Mouse (Mus musculus): Measurements from ENCODE around the gene Arsb. TPM values are rescaled to one million over a fixed set of nuclear protein-coding genes. Genes with fewer than 3 reads are reported as not detected.

The Arsb gene
- 15.8 and 17.1 TPM in 2 replicates for polyA plus RNA-seq (2014; fragmentation: Nextera tagmentation; extraction: Ambion mirVana)

DNA sequence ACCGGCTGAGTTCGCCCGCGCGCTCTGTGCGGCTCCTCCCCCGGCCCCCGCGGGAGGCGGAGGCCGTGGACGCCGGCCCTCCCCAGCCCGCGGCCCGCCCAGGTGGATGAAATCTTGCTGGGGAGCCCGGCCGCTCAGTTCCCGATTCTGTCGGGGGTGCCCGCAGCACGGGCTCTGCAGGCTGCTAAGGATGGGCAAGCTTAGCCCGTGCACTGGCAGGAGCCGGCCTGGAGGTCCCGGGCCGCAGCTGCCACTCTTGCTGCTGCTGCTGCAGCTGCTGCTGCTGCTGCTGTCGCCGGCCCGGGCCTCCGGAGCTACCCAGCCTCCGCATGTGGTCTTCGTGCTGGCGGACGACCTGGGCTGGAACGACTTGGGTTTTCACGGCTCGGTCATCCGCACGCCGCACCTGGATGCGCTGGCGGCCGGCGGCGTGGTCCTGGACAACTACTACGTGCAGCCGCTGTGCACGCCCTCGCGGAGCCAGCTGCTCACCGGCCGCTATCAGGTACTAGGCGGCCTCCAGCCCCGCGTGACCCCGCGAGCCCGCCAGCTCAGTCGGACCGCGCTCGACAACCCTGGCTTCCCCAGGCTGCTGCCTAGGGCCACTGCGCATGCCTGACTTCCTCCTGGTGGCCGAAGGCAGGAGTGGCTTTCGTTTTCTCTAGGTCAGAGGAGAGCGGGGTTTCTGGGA lies at the start of gene Arsb:
Gene Arsb (plus strand): TSS at position 43 of the 691 bp plus-strand sequence.
- peaks cover 3% of the 10 kb centered on the region; the same call in 1 of the 2 replicates for H3K4me1 ChIP-seq (ENCODE audit: control insufficient read depth, insufficient read depth, low read length)
- H3K27me3 ChIP-seq (ENCODE audit: control insufficient read depth, insufficient read depth, low read length) = no peaks in the 10 kb centered on the region
- WGBS = under 1% methylated on average over 63 of the region's 66 CpGs
- peak within 1 kb of the TSS; percentile 73 for H3K9ac ChIP-seq (replicated peaks; ENCODE audit: low read depth, low read length)
- peak; percentile 94 for ATAC-seq (ENCODE audit: insufficient number of reproducible peaks, insufficient read depth, low FRiP score, low read depth)
- peak within 1 kb of the TSS; percentile 65 for H3K4me3 ChIP-seq (ENCODE audit: low read depth, low read length)
- H3K36me3 ChIP-seq (ENCODE audit: control insufficient read depth, insufficient read depth, low read length) = no peaks in the 10 kb centered on the region
- peak within 1 kb of the TSS; percentile 81 for H3K27ac ChIP-seq (ENCODE audit: low read length)
- peak within 1 kb of the TSS; percentile 80 for H3K4me2 ChIP-seq (replicated peaks; ENCODE audit: low read depth, low read length)
- no peaks in the 10 kb centered on the region for H3K9me3 ChIP-seq (ENCODE audit: control insufficient read depth, low read depth, low read length)

DNA sequence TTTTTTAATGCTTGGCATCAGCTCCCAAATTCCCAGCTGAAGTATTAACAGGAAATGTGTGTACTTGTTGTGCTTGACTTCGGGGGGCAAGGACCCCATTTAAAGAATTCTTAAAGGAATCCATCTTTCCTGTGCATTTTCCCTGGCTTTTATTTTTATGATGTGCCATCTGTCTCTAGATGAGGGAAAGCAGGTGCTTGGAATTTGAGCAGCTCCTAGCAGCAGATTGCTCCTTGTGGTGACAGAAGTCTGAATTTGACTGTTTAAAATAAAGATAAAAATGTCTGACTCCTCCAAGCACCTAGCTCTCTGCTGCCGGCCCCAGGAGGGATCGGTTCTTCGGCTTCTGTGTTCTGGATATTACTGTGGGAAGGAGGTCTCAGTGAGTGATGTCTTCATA lies 49.5 kb upstream of the Arsb start:
- WGBS = 57% methylated on average over 4 of the region's 4 CpGs
- Histone ChIP-seq H3K4me3 (ENCODE audit: low read depth, low read length) (no peak overlapping the region), H3K27me3 (ENCODE audit: control insufficient read depth, insufficient read depth, low read length) (no peaks in the 10 kb centered on the region), H3K9ac (replicated peaks; ENCODE audit: low read depth, low read length) (no peak overlapping the region), H3K9me3 (ENCODE audit: control insufficient read depth, low read depth, low read length) (no peaks in the 10 kb centered on the region), H3K36me3 (ENCODE audit: control insufficient read depth, insufficient read depth, low read length) (no peaks in the 10 kb centered on the region), H3K4me2 (replicated peaks; ENCODE audit: low read depth, low read length) (no peak overlapping the region), H3K27ac (ENCODE audit: low read length) (no peak overlapping the region), H3K4me1 (ENCODE audit: control insufficient read depth, insufficient read depth, low read length) (no peaks in the 10 kb centered on the region)
- ATAC-seq (ENCODE audit: insufficient number of reproducible peaks, insufficient read depth, low FRiP score, low read depth) = no peak

DNA sequence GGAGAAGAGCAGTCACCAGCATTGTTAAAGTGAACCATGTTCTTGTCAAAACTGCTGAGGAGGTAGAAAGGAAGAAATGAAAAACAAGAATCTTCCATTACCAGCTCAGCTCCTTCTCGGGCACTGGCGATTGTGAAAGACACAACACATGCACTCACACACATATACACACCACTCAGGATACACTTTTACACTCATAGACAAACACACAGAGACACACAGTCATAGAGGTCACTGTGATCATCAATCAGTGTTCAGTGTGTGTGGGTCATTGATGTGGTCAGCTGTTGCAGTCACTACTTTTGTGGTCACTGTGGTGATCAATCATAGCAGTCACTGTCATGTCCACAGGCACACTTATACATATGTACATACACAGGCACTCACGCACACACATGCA lies 48.0 kb upstream of the Arsb start:
- Histone ChIP-seq H3K4me1 (ENCODE audit: control insufficient read depth, insufficient read depth, low read length) (no peaks in the 10 kb centered on the region), H3K27ac (ENCODE audit: low read length) (no peak overlapping the region), H3K9ac (replicated peaks; ENCODE audit: low read depth, low read length) (no peak overlapping the region), H3K9me3 (ENCODE audit: control insufficient read depth, low read depth, low read length) (no peaks in the 10 kb centered on the region), H3K4me3 (ENCODE audit: low read depth, low read length) (no peak overlapping the region), H3K4me2 (replicated peaks; ENCODE audit: low read depth, low read length) (no peak overlapping the region), H3K27me3 (ENCODE audit: control insufficient read depth, insufficient read depth, low read length) (no peaks in the 10 kb centered on the region), H3K36me3 (ENCODE audit: control insufficient read depth, insufficient read depth, low read length) (no peaks in the 10 kb centered on the region)
- no peak for ATAC-seq (ENCODE audit: insufficient number of reproducible peaks, insufficient read depth, low FRiP score, low read depth)
- WGBS = 85% methylated on average over 3 of the region's 3 CpGs

DNA sequence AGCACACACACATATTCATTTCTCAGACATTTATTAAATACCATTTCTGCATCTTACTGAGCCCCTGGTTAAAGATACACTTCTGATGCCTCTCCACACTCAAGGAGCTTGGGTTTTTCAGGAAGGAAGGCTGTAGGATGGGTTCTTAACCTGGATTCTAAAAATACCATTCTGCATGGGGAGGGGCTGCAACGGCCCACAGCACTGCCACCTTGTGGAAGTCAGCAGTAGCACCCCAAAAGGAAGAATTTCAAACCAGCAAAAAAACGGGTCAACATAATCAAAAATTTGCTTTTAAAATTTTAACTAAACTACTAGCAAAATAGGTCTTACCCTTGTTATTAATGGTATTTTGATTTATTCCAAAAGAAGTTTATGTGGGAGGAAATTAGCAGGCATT lies 47.2 kb upstream of the Arsb start:
- H3K4me2 ChIP-seq (replicated peaks; ENCODE audit: low read depth, low read length) = no peak overlapping the region
- H3K4me1 ChIP-seq (ENCODE audit: control insufficient read depth, insufficient read depth, low read length) = no peaks in the 10 kb centered on the region
- no peak overlapping the region for H3K27ac ChIP-seq (ENCODE audit: low read length)
- no peak overlapping the region for H3K9ac ChIP-seq (replicated peaks; ENCODE audit: low read depth, low read length)
- WGBS = 32% methylated on average over 2 of the region's 2 CpGs
- H3K9me3 ChIP-seq (ENCODE audit: control insufficient read depth, low read depth, low read length) = no peaks in the 10 kb centered on the region
- ATAC-seq (ENCODE audit: insufficient number of reproducible peaks, insufficient read depth, low FRiP score, low read depth) = no peak
- no peak overlapping the region for H3K4me3 ChIP-seq (ENCODE audit: low read depth, low read length)
- no peaks in the 10 kb centered on the region for H3K36me3 ChIP-seq (ENCODE audit: control insufficient read depth, insufficient read depth, low read length)
- H3K27me3 ChIP-seq (ENCODE audit: control insufficient read depth, insufficient read depth, low read length) = no peaks in the 10 kb centered on the region

DNA sequence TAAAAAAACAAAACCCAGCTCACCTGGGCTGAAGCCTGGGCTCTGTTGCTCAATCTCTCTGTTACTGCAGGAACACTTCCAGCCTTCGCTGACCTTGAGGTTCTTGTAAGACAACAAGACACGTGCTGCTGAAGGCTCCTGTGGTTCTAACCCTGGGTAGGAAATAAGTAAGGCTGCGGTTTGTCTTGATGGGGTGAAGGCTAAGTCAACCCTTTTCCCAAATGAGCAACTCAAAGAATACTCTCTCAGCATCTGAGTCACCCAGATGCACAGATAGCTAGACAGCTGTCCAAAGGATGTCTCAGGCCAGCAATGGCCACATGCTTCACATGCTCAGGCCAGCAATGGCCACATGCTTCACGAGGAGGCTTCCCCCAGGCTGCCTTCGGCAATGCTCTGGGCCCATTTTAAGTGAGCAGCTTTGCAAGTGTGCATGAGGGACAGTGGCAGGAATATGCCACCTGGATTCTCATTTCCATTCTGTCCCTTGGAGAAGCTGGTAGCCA lies 36.2 kb upstream of the Arsb start:
- no peaks in the 10 kb centered on the region for H3K36me3 ChIP-seq (ENCODE audit: control insufficient read depth, insufficient read depth, low read length)
- H3K4me1 ChIP-seq (ENCODE audit: control insufficient read depth, insufficient read depth, low read length) = no peaks in the 10 kb centered on the region
- H3K27me3 ChIP-seq (ENCODE audit: control insufficient read depth, insufficient read depth, low read length) = no peaks in the 10 kb centered on the region
- no peak for ATAC-seq (ENCODE audit: insufficient number of reproducible peaks, insufficient read depth, low FRiP score, low read depth)
- H3K9ac ChIP-seq (replicated peaks; ENCODE audit: low read depth, low read length) = no peak overlapping the region
- H3K27ac ChIP-seq (ENCODE audit: low read length) = no peak overlapping the region
- H3K9me3 ChIP-seq (ENCODE audit: control insufficient read depth, low read depth, low read length) = no peaks in the 10 kb centered on the region
- 85% methylated on average over 5 of the region's 5 CpGs for WGBS
- no peak overlapping the region for H3K4me3 ChIP-seq (ENCODE audit: low read depth, low read length)
- H3K4me2 ChIP-seq (replicated peaks; ENCODE audit: low read depth, low read length) = no peak overlapping the region

DNA sequence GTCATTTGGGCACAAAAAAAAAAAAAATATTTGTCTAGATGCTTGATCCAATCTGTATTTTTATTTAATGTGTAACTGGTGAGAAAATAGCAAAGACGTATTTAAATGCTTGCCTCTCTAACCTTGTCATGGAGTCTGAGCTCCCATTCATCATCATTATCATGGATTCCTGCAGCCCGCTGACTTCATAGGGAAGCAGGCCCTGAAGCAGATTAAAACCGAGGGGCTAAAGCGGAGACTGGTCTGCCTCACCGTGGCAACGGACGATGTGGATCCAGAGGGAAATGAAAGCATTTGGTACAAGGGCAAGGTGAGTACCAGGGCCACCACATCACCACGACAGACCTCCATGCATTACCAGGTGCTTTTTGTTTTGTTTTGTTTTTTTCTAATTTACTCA lies 27.3 kb upstream of the Arsb start:
- no peak overlapping the region for H3K9ac ChIP-seq (replicated peaks; ENCODE audit: low read depth, low read length)
- H3K4me3 ChIP-seq (ENCODE audit: low read depth, low read length) = no peak overlapping the region
- no peak overlapping the region for H3K4me2 ChIP-seq (replicated peaks; ENCODE audit: low read depth, low read length)
- H3K27me3 ChIP-seq (ENCODE audit: control insufficient read depth, insufficient read depth, low read length) = no peaks in the 10 kb centered on the region
- no peak for ATAC-seq (ENCODE audit: insufficient number of reproducible peaks, insufficient read depth, low FRiP score, low read depth)
- WGBS = 47% methylated on average over 8 of the region's 8 CpGs
- no peaks in the 10 kb centered on the region for H3K36me3 ChIP-seq (ENCODE audit: control insufficient read depth, insufficient read depth, low read length)
- H3K4me1 ChIP-seq (ENCODE audit: control insufficient read depth, insufficient read depth, low read length) = no peaks in the 10 kb centered on the region
- no peaks in the 10 kb centered on the region for H3K9me3 ChIP-seq (ENCODE audit: control insufficient read depth, low read depth, low read length)
- H3K27ac ChIP-seq (ENCODE audit: low read length) = no peak overlapping the region

DNA sequence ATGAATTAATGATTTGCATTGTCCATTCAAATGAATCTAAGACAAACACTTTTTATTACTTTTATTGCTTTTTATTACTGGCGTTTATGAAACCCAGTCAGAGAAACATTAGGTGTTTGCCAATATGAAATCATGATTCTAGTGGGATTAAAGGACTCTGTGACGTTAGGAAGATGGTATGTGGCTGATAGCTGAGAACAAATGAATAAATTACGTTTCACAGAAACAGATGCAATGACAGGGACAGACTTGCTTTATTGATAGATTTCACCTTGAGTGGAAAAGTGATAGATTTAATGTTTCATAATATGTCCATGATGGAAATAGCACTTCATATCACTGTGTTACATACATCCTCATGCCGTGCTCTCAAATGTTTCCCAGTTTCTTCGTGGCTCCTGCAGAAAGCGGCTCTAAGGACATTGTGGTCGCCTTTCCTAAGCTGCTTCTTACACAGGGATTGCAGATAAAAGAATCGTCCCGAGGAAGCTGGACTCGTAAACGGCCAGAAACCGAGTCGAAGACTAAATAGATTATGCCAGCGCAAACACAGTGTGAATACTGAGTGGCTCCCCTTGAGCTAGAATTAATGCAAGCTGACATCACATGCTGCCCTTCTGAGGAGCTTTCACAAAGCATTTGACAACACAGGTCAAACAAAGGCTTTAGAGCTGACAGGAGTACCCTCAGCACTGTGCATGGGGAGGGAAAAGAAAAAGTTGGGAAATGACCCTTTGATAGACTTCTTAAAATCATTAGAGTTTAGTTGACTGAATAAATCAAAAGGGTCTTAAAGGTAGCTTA lies 18.6 kb upstream of the Arsb start:
- no peaks in the 10 kb centered on the region for H3K27me3 ChIP-seq (ENCODE audit: control insufficient read depth, insufficient read depth, low read length)
- no peaks in the 10 kb centered on the region for H3K9me3 ChIP-seq (ENCODE audit: control insufficient read depth, low read depth, low read length)
- WGBS = 49% methylated on average over 14 of the region's 14 CpGs
- no peak overlapping the region for H3K9ac ChIP-seq (replicated peaks; ENCODE audit: low read depth, low read length)
- no peak overlapping the region for H3K27ac ChIP-seq (ENCODE audit: low read length)
- no peaks in the 10 kb centered on the region for H3K4me1 ChIP-seq (ENCODE audit: control insufficient read depth, insufficient read depth, low read length)
- no peak overlapping the region for H3K4me3 ChIP-seq (ENCODE audit: low read depth, low read length)
- no peak overlapping the region for H3K4me2 ChIP-seq (replicated peaks; ENCODE audit: low read depth, low read length)
- no peak for ATAC-seq (ENCODE audit: insufficient number of reproducible peaks, insufficient read depth, low FRiP score, low read depth)
- H3K36me3 ChIP-seq (ENCODE audit: control insufficient read depth, insufficient read depth, low read length) = no peaks in the 10 kb centered on the region

DNA sequence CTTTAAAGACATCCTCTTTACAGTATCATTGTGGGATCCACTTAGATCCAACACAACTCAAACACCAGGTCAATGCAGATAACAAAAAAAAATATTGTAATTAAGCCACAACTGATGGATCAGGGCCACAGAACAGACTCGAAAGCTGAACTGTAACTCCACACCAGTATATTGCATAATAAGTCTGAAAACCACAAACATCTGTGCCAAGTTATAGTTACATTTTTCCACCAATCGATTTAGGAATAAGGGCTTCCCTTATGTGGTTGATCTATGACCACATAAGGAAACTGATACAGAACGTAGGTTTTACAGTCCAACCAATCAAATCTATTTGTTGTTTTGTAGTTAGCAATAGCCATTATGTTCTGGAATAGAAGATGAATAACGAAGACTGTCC lies 16.3 kb upstream of the Arsb start:
- H3K4me1 ChIP-seq (ENCODE audit: control insufficient read depth, insufficient read depth, low read length) = no peaks in the 10 kb centered on the region
- no peaks in the 10 kb centered on the region for H3K36me3 ChIP-seq (ENCODE audit: control insufficient read depth, insufficient read depth, low read length)
- no peaks in the 10 kb centered on the region for H3K9me3 ChIP-seq (ENCODE audit: control insufficient read depth, low read depth, low read length)
- H3K27ac ChIP-seq (ENCODE audit: low read length) = no peak overlapping the region
- no peak overlapping the region for H3K4me3 ChIP-seq (ENCODE audit: low read depth, low read length)
- ATAC-seq (ENCODE audit: insufficient number of reproducible peaks, insufficient read depth, low FRiP score, low read depth) = no peak
- H3K27me3 ChIP-seq (ENCODE audit: control insufficient read depth, insufficient read depth, low read length) = no peaks in the 10 kb centered on the region
- 87% methylated on average over 4 of the region's 4 CpGs for WGBS
- no peak overlapping the region for H3K9ac ChIP-seq (replicated peaks; ENCODE audit: low read depth, low read length)
- no peak overlapping the region for H3K4me2 ChIP-seq (replicated peaks; ENCODE audit: low read depth, low read length)

Data from stomach, embryonic 14.5 days (tissue).